Mouse (Mus musculus): Measurements from ENCODE around the gene Teddm1b.

DNA sequence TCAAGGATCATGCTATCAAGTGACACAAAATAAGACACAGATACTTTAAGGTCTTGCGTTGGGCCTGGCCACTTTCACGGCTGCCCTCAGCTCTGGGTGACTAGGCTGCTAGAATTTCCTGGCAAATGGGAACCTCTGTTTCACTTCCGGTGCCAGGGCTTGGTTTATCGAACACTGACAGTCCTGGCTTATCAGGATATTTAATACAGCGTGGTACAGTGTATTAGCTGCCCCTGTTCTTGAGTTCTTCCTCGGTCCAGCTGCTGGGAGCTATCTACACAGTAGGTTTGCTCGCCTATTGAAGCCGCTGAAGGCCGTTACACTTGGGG lies 35.8 kb downstream of the Teddm1b start:
- TF ChIP-seq CTCF (conservative IDR thresholded peaks at IDR 0.05; ENCODE audit: insufficient read depth, insufficient read length, low read depth, low read length), result no peak
- no peak for TF ChIP-seq POLR2A (IDR thresholded peaks at IDR 0.05; ENCODE audit: low read depth, low read length)
